Mouse (Mus musculus) heart, postnatal 0 days (tissue): ENCODE data around the gene Lrrc42. TPM values are rescaled to one million over a fixed set of nuclear protein-coding genes. Genes with fewer than 3 reads are reported as not detected.

Source experiments
- ATAC-seq: fragments of 200-750 bp; cut with Nextera tagmentation; 2 replicates; pipeline ENCODE4 v1.8.0; 2017; ENCODE audit warnings: low read depth, moderate number of reproducible peaks, moderate library complexity; ENCODE audit not compliant: insufficient read depth
- DNase-seq: peaks from one replicate; pipeline ENCODE4 v3.0.0-alpha.2; 2016; ENCODE audit warnings: low spot score
- H3K27ac ChIP-seq: fragments of 300-500 bp; sonication (generic); 2 replicates; pipeline ENCODE4 v1.5.1; 2014; ENCODE audit warnings: low read depth, mild to moderate bottlenecking
- H3K27me3 ChIP-seq: fragments of 300-500 bp; sonication (generic); 2 replicates; pipeline ENCODE4 v1.6.1; 2014; ENCODE audit warnings: low read length, mixed read lengths; ENCODE audit not compliant: control insufficient read depth, insufficient read depth
- H3K36me3 ChIP-seq: fragments of 300-500 bp; sonication (generic); replicated peaks from 2 replicates; pipeline ENCODE4 v1.6.1; 2014; ENCODE audit warnings: low read length, mixed read lengths; ENCODE audit not compliant: control insufficient read depth, insufficient read depth
- H3K4me1 ChIP-seq: fragments of 300-500 bp; sonication (generic); 2 replicates; pipeline ENCODE4 v1.6.1; 2014; ENCODE audit warnings: antibody characterized with exemption; ENCODE audit not compliant: control insufficient read depth, insufficient read depth
- H3K4me2 ChIP-seq: fragments of 300-500 bp; sonication (generic); 2 replicates; pipeline ENCODE4 v1.6.1; 2014; ENCODE audit warnings: low read depth, mild to moderate bottlenecking, low read length, moderate library complexity
- H3K4me3 ChIP-seq: fragments of 300-500 bp; sonication (generic); 2 replicates; pipeline ENCODE4 v1.5.1; 2014; ENCODE audit warnings: low read depth, low read length
- H3K9ac ChIP-seq: fragments of 300-500 bp; sonication (generic); replicated peaks from 2 replicates; pipeline ENCODE4 v1.6.1; 2014; ENCODE audit warnings: low read depth, low read length, mixed read lengths
- H3K9me3 ChIP-seq: fragments of 300-500 bp; sonication (generic); replicated peaks from 2 replicates; pipeline ENCODE4 v1.6.1; 2016; ENCODE audit warnings: low read length; ENCODE audit not compliant: control insufficient read depth
- CTCF ChIP-seq: IDR thresholded peaks from 2 replicates; pipeline ENCODE4 v1.5.1; 2016; ENCODE audit warnings: antibody characterized with exemption, control low read depth, low read depth
- EP300 ChIP-seq: IDR thresholded peaks from 2 replicates; pipeline ENCODE4 v1.6.1; 2016; ENCODE audit warnings: antibody characterized with exemption, low read depth
- WGBS: fragments of 180-500 bp; shearing (Covaris S2); extraction: QIAGEN DNeasy Blood & Tissue Kit; methylation state at CpG from one replicate; pipeline ENCODE4 v1.1.7; 2014; 5-methylcytosine and 5-hydroxymethylcytosine counted together
- polyA plus RNA-seq: library from polyadenylated mRNA; unstranded; fragments of >200 nt; fragmentation: Nextera tagmentation; extraction: Ambion mirVana; gene quantifications from 2 replicates; pipeline ENCODE4 v1.2.1, GENCODE M21; 2015
- total RNA-seq: library from RNA; depleted of rRNA; stranded (reverse); fragments of >200 nt; gene quantifications from 2 replicates; pipeline ENCODE4 v1.2.3, GENCODE M21; 2014; ENCODE audit warnings: low replicate concordance

The Lrrc42 gene
- total and polyA plus RNA-seq, 2 experiments from 2014 or later: 0.53 to 22.6 TPM

- Histone ChIP-seq H3K36me3 (no peaks in the 10 kb centered on the region), H3K4me2 (no peak overlapping the region), H3K27me3 (peaks cover 28% of the 10 kb centered on the region), H3K4me1 (no peaks in the 10 kb centered on the region), H3K27ac (no peak overlapping the region), H3K9ac (no peak overlapping the region), H3K4me3 (no peak overlapping the region), H3K9me3 (no peaks in the 10 kb centered on the region)
- no peak for DNase-seq
- TF ChIP-seq CTCF (no peak), EP300 (no peak)
- no peak for ATAC-seq
- 74% methylated on average over 5 of the region's 5 CpGs for WGBS
Observed at GRCm38 (mm10) chr4:107221524-107221923, 31.8 kb downstream of the Lrrc42 start.

DNA sequence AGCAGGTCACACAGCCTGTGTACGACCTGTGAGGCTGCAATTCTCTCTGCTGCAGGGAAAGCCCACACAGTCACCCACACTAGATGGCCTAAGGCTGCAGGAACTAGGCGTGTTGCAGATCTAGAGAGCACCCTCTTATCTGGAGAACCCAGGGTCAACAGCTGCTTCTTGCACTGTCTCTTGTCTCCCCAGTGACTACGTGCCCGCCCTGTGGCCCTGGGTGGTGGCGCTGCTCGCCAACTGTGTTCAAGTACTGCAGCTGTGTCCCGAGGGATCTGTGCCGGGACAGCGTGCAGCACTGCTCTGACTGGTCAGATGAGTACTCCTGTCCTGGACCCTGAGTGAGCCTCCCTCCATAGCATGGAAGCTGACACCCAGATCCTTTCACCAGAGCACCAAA, 35.8 kb downstream of the Lrrc42 start:
- 57% methylated on average over 9 of the region's 9 CpGs for WGBS
- no peak for DNase-seq
- H3K27ac ChIP-seq: no peak overlapping the region
- no peak overlapping the region for H3K4me3 ChIP-seq
- no peak overlapping the region for H3K4me2 ChIP-seq
- H3K27me3 ChIP-seq: peaks cover 63% of the 10 kb centered on the region
- no peak for ATAC-seq
- TF ChIP-seq CTCF (no peak), EP300 (no peak)
- no peaks in the 10 kb centered on the region for H3K4me1 ChIP-seq
- no peaks in the 10 kb centered on the region for H3K9me3 ChIP-seq
- H3K36me3 ChIP-seq: no peaks in the 10 kb centered on the region
- H3K9ac ChIP-seq: no peak overlapping the region

GRCm38 (mm10) chr4:107213279-107214011, 39.9 kb downstream of the Lrrc42 start:
- WGBS: 67% methylated on average over 12 of the region's 12 CpGs
- H3K36me3 ChIP-seq: no peaks in the 10 kb centered on the region
- no peak overlapping the region for H3K4me3 ChIP-seq
- H3K9me3 ChIP-seq: no peaks in the 10 kb centered on the region
- no peaks in the 10 kb centered on the region for H3K4me1 ChIP-seq
- peaks cover 70% of the 10 kb centered on the region for H3K27me3 ChIP-seq
- TF ChIP-seq EP300 (no peak), CTCF (no peak)
- H3K4me2 ChIP-seq: no peak overlapping the region
- H3K9ac ChIP-seq: no peak overlapping the region
- ATAC-seq (no peak), DNase-seq (no peak)
- H3K27ac ChIP-seq: no peak overlapping the region

DNA sequence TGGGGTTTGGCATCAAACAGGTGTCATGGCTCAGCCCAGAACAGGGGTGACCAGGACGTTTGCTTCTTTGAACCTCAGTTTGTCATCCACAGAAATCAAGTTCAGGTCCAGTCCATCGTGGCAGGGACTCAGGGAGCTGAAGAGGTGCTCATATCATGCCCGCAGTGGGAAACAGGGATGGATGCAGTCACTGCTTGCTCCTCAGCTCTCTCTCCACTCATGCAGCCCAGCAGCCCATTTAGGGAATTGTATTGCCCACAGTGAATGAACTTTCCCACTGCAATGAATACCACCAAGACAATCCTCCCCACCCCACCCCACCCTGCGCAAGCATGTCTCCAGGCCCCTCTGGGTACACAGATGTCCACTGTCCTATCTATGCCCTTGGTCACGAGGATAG, 41.4 kb downstream of the Lrrc42 start:
- no peak for ATAC-seq
- DNase-seq: no peak

GRCm38 (mm10) chr4:107211465-107211864, 41.9 kb downstream of the Lrrc42 start:
- Histone ChIP-seq H3K4me3 (no peak overlapping the region), H3K27me3 (peaks cover 67% of the 10 kb centered on the region), H3K9me3 (no peaks in the 10 kb centered on the region), H3K36me3 (0 out of 2 replicates have a peak, but pooled peaks cover 12% of the 10 kb centered on the region), H3K4me2 (no peak overlapping the region), H3K4me1 (no peaks in the 10 kb centered on the region), H3K9ac (no peak overlapping the region), H3K27ac (no peak overlapping the region)
- WGBS: 44% methylated on average over 4 of the region's 4 CpGs
- ATAC-seq (peak; percentile 40; the same call in 1 of the 2 replicates), DNase-seq (no peak)
- no peak for TF ChIP-seq CTCF

More for the DNA sequence above, 41.4 kb downstream of the Lrrc42 start:
- no peak overlapping the region for H3K27ac ChIP-seq
- no peak overlapping the region for H3K4me3 ChIP-seq
- no peak overlapping the region for H3K4me2 ChIP-seq
- H3K27me3 ChIP-seq: peaks cover 69% of the 10 kb centered on the region
- no peak overlapping the region for H3K9ac ChIP-seq
- WGBS: 79% methylated on average over 5 of the region's 5 CpGs
- no peak for TF ChIP-seq EP300
- TF ChIP-seq CTCF: no peak
- H3K4me1 ChIP-seq: no peaks in the 10 kb centered on the region
- no peaks in the 10 kb centered on the region for H3K9me3 ChIP-seq
- 0 out of 2 replicates have a peak, but pooled peaks cover 7% of the 10 kb centered on the region for H3K36me3 ChIP-seq
